Mouse (Mus musculus) lung, adult 2 months (tissue): ENCODE measurements at regions not wholly inside any gene's neighbourhood (a gene's known extent, or its start where the extent isn't known, plus 50 kb on each side); places are given as distances from the start of the nearest gene placed in this dataset.
"Not testable (repeated sequence)": the region's sequence is repeated elsewhere in the genome, so short reads cannot be mapped to it uniquely, and the experiment has no call there.

Experiments used
- CTCF ChIP-seq: fragments of 200-500 bp; IDR thresholded peaks from 2 replicates; pipeline ENCODE4 v1.5.1; 2011; ENCODE audit warnings: mild to moderate bottlenecking, low read length, control low read depth; ENCODE audit not compliant: insufficient read depth
- POLR2A ChIP-seq: fragments of 200-500 bp; IDR thresholded peaks from 2 replicates; pipeline ENCODE4 v1.6.1; 2011; ENCODE audit warnings: low read depth, mild to moderate bottlenecking, control low read depth, low read length, borderline replicate concordance; ENCODE audit errors: extremely low read depth

DNA sequence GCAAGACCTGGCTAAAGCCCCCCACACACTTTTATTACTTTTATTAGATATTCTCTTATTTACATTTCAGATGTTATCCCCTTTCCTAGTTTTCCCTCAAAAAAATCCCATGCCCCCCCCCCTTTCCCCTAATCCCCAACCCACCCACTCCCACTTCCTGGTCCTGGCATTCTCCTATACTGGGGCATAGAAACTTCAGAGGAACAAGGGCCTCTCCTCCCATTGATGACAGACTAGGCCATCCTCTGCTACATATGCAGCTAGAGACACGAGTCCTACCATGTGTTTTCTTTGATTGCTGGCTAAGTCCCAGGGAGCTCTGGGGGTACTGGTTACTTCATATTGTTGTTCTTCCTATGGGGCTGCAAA is 116.8 kb downstream of the Rfpl4b start:
- TF ChIP-seq CTCF, POLR2A: not testable (repeated sequence)
